Mouse (Mus musculus): ENCODE data around the gene Adamts8.

DNA sequence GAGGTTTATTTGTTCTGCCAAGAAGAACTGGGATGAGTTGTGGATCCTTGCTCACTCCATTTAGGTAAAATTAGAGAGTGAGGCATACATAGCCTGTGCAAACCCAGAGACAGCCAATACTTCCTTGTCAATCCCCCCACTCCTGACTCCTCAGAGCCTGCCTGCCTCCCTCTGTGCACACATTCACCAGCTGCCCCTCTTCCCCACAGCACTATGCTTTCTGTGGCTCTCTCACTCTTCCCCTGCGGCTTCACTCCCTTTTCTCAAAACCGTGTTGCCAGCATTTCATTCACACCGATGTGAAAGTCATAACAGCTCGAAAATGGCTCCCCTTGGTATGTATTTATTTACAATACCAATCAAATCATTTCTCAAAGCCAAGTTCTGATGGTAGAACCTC, 10.0 kb upstream of the Adamts8 start:
- no peak for TF ChIP-seq POLR2A (IDR thresholded peaks at IDR 0.05; ENCODE audit: extremely low read depth, insufficient read depth, low read length)
- no peak for TF ChIP-seq CTCF (IDR thresholded peaks at IDR 0.05; ENCODE audit: extremely low read depth, insufficient read depth, low read length)
